Mouse (Mus musculus): ENCODE data around the gene Hspb6.

- TF ChIP-seq CTCF (IDR thresholded peaks at IDR 0.05) (no peak), EP300 (IDR thresholded peaks at IDR 0.05) (no peak)
Measured at GRCm38 (mm10) chr7:30526981-30527380, 25.0 kb upstream of the Hspb6 start.

All from lung, postnatal 0 days (tissue).